Mouse (Mus musculus): Measurements from ENCODE around the gene Dock1. TPM values are rescaled to one million over a fixed set of nuclear protein-coding genes. Genes with fewer than 3 reads are reported as not detected.
A peak's percentile ranks its signal among the peaks of the same experiment; 100 is the strongest.

The Dock1 gene
- polyA plus RNA-seq, 1 experiment from 2014 or later, result 25.6 TPM

DNA sequence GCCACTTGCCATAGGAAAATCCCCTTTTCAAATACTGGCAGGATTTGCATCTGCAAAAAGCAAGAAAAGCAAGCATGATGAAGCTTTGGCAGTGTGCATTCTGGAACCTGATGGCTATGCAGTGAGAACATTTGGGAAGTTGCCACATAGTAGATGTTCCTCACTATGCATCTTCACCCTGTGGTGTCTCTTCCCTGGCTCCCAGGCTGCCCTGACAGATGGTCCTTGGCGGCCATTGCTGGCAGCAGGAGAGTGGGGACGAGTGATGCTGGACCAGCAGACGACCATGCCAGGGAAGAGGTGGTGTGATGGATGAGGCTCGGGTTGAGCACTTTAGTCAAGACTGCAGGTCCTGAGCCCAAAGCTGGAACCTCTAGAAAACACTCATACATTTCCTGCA is 462.0 kb downstream of the Dock1 start:
- no peaks in the 10 kb centered on the region for H3K9me3 ChIP-seq
- no peak overlapping the region for H3K4me3 ChIP-seq
- no peak for DNase-seq (ENCODE audit: extremely low spot score, low spot score)
- no peaks in the 10 kb centered on the region; the same call in 1 of the 2 replicates for H3K27me3 ChIP-seq (ENCODE audit: poor library complexity, severe bottlenecking)
- 0 out of 2 replicates have a peak, but pooled peaks cover 6% of the 10 kb centered on the region for H3K36me3 ChIP-seq (replicated peaks)
- no peak overlapping the region for H3K27ac ChIP-seq
- H3K4me1 ChIP-seq, result peaks cover 13% of the 10 kb centered on the region
- 92% methylated on average over 4 of the region's 4 CpGs for WGBS

DNA sequence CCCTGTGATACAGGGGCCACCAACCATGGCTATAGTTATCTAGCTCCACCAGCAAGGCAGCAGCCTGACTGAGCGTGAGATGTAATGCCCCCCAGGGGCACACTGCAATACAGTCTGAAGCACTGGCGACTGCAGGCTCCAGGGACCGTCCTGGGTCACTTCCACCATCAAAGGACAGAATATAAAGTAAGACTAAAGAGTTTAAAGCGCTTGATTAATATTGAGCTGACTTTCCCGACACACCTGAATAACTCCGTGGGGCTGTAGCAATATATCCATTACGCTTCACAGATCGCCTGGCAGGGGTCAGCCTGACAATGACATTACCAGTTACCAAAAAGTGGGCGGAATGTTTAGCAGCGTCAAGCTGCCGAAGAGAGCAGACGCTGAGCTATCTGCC is 464.2 kb downstream of the Dock1 start:
- H3K4me3 ChIP-seq, result no peak overlapping the region
- H3K27ac ChIP-seq, result no peak overlapping the region
- 73% methylated on average over 12 of the region's 12 CpGs for WGBS
- DNase-seq (ENCODE audit: extremely low spot score, low spot score), result no peak
- no peaks in the 10 kb centered on the region for H3K9me3 ChIP-seq
- peaks cover 21% of the 10 kb centered on the region for H3K4me1 ChIP-seq
- H3K36me3 ChIP-seq (replicated peaks), result 0 out of 2 replicates have a peak, but pooled peaks cover 9% of the 10 kb centered on the region
- no peaks in the 10 kb centered on the region; the same call in 1 of the 2 replicates for H3K27me3 ChIP-seq (ENCODE audit: poor library complexity, severe bottlenecking)

DNA sequence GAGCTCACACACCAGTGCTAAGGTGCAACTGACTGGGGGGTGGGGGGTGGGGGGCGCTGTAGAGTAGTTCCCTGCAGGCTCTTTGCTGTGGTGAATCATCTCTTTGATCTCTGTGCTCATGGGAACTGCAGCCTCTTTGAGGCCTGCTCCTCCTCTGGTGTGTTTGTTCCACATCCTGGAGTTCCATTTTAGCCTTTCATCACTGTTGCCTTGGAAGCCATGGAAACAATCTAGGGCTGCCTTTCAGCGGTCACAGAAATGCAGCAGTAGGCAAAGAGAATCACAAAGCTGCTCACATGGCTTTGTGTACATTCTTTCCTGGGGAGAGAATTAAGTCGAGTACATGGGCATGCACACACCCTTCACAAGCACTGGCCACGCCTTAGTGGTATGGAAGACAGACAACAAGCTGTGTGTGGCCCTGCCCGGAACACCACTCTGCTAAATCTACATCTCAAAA is 468.7 kb downstream of the Dock1 start:
- no peaks in the 10 kb centered on the region; the same call in 1 of the 2 replicates for H3K27me3 ChIP-seq (ENCODE audit: poor library complexity, severe bottlenecking)
- peaks cover 26% of the 10 kb centered on the region for H3K4me1 ChIP-seq
- peak overlapping the region; percentile 69; the same call in 1 of the 2 replicates for H3K27ac ChIP-seq
- 26% methylated on average over 5 of the region's 5 CpGs for WGBS
- H3K4me3 ChIP-seq, result no peak overlapping the region
- no peaks in the 10 kb centered on the region for H3K9me3 ChIP-seq
- H3K36me3 ChIP-seq (replicated peaks), result peaks cover 11% of the 10 kb centered on the region; the same call in 1 of the 2 replicates
- peak; percentile 61 for DNase-seq (ENCODE audit: extremely low spot score, low spot score)

DNA sequence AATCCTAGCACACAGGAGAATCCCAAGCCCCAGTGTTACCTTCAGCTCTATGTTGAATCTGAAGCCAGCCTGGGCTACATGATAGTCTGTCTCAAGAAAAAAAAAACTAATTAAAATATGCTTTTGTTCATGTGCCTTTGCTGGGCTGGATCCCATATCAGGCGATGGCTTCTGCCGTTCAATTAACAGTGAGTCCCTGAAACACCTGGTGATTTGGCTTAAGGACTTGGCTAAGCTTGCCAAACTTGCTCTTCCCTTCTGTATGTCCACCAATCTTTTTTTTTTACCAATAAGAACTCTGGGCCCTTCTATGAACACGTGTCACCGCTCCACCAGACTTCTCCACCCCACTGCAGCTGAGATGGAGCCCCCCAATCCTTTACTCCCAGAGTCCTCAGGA is 474.3 kb downstream of the Dock1 start:
- H3K9me3 ChIP-seq, result peaks cover 2% of the 10 kb centered on the region; the same call in 1 of the 2 replicates

DNA sequence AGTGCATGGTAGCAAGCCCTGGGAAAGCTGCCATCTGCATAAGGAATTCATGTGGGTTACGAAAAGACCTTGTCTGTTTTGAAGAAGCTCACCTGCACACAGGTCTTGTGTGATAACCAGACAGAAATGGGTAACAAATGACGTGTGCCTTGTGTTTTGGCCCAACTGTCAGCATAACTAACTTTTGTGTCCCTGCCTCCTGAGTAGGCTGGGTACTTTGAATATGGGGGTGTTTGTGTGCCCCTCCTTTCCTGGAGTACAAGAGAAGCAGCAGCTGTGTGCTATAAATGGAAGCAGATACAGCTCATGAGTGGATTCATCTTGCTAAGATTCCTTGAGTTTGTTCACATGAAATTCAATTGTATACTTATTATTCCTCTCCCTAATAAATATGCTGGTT is 480.5 kb downstream of the Dock1 start:
- H3K4me1 ChIP-seq, result no peaks in the 10 kb centered on the region
- H3K4me3 ChIP-seq, result no peak overlapping the region
- H3K27ac ChIP-seq, result no peak overlapping the region
- no peaks in the 10 kb centered on the region for H3K27me3 ChIP-seq (ENCODE audit: poor library complexity, severe bottlenecking)
- 86% methylated on average over 2 of the region's 2 CpGs for whole genome bisulfite sequencing
- H3K36me3 ChIP-seq (replicated peaks), result peaks cover 23% of the 10 kb centered on the region
- H3K9me3 ChIP-seq, result peaks cover 2% of the 10 kb centered on the region; the same call in 1 of the 2 replicates
- no peak for DNase-seq (ENCODE audit: extremely low spot score, low spot score)

More for the DNA sequence above, 474.3 kb downstream of the Dock1 start:
- no peak for DNase-seq (ENCODE audit: extremely low spot score, low spot score)
- Histone ChIP-seq H3K4me3 (no peak overlapping the region), H3K36me3 (replicated peaks) (peaks cover 34% of the 10 kb centered on the region), H3K4me1 (peaks cover 5% of the 10 kb centered on the region), H3K27me3 (ENCODE audit: poor library complexity, severe bottlenecking) (no peaks in the 10 kb centered on the region; the same call in 1 of the 2 replicates), H3K27ac (no peak overlapping the region)
- 97% methylated on average over 4 of the region's 4 CpGs for WGBS

DNA sequence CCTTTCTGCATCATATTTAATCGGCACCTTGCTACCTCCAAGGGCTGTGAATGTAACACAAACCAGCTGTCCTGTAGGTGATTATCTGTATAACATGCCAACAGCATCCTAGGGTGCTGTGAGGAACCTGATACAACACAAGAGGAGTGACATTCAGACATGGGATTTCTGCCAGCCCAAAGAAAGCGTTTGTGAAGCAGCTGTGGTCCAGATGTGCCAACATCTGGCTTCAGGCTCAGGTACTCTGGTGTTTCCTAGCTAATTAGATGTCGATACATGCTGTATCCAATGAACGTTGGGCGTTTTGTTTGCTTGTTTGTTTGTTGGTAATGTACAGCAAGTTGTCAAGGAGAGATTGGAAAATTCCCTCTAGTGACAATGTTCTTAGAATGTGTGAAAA is 487.1 kb downstream of the Dock1 start:
- no peak overlapping the region for H3K4me3 ChIP-seq
- 0 out of 2 replicates have a peak, but pooled peaks cover 5% of the 10 kb centered on the region for H3K4me1 ChIP-seq
- no peak for DNase-seq (ENCODE audit: extremely low spot score, low spot score)
- H3K27ac ChIP-seq, result no peak overlapping the region
- H3K9me3 ChIP-seq, result no peaks in the 10 kb centered on the region
- WGBS, result 83% methylated on average over 5 of the region's 5 CpGs
- no peaks in the 10 kb centered on the region for H3K27me3 ChIP-seq (ENCODE audit: poor library complexity, severe bottlenecking)
- H3K36me3 ChIP-seq (replicated peaks), result 0 out of 2 replicates have a peak, but pooled peaks cover 3% of the 10 kb centered on the region

DNA sequence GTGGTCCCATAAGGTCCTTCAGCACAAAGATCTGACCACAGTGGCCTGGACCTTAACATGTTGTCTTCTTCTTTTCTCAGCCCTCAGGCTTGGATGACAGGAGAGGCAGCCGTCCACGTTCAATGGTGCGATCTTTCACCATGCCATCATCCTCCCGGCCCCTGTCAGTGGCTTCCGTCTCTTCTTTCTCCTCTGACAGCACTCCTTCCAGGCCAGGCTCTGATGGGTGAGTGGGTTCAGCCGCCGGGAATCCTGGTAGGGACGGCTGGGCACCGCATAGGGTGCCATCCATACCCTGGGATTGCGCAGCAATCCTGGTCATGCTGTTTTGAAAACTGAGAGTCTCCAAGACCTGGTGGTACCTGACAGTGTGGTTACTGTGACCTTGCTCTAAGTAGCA is 487.9 kb downstream of the Dock1 start:
- Histone ChIP-seq H3K27me3 (ENCODE audit: poor library complexity, severe bottlenecking) (no peaks in the 10 kb centered on the region), H3K4me3 (no peak overlapping the region), H3K9me3 (no peaks in the 10 kb centered on the region), H3K27ac (no peak overlapping the region), H3K4me1 (0 out of 2 replicates have a peak, but pooled peaks cover 5% of the 10 kb centered on the region), H3K36me3 (replicated peaks) (0 out of 2 replicates have a peak, but pooled peaks cover 3% of the 10 kb centered on the region)
- 95% methylated on average over 10 of the region's 10 CpGs for whole genome bisulfite sequencing
- DNase-seq (ENCODE audit: extremely low spot score, low spot score), result no peak

DNA sequence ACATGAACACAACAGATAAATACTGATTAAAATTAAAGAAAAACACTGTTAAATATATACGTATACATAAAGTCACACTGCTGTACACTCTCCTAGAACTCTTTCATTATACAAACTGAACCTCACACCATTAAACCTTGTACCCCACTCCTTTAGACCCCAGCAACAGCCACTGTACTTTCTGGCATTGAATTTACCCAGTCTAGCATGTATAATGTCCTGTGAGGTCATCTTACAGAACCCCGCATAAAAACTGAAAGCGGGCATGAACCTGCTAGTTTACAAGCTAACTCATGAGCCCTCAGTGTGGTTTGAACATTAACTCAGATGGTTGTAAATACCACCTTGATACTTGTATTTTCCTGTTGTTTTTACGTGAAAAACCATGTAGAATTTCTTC is 489.2 kb downstream of the Dock1 start:
- WGBS, result 87% methylated on average over 4 of the region's 4 CpGs
- 0 out of 2 replicates have a peak, but pooled peaks cover 5% of the 10 kb centered on the region for H3K4me1 ChIP-seq
- H3K36me3 ChIP-seq (replicated peaks), result 0 out of 2 replicates have a peak, but pooled peaks cover 3% of the 10 kb centered on the region
- DNase-seq (ENCODE audit: extremely low spot score, low spot score), result no peak
- H3K4me3 ChIP-seq, result no peak overlapping the region
- no peaks in the 10 kb centered on the region for H3K9me3 ChIP-seq
- H3K27ac ChIP-seq, result no peak overlapping the region
- H3K27me3 ChIP-seq (ENCODE audit: poor library complexity, severe bottlenecking), result no peaks in the 10 kb centered on the region

DNA sequence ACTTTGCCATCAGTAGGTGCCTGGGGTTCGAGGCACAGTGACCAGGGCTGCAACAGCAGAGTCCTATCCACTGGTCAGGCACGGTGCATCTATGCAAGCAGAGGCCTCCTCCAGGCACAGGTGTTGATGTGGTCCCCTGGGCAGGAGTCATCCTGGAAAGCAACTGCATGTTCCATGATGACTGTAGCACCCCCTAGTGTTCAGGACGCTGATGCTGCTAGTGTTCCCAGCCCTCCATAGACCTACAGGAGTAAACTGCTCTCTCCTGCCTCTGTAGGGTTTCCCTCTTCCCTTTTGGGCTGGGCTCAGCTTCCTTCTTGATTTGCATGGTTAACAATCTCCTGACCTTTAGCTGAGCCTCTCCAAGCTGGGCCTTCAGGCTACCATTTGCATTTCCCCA is 494.7 kb downstream of the Dock1 start:
- Histone ChIP-seq H3K4me3 (no peak overlapping the region), H3K27me3 (ENCODE audit: poor library complexity, severe bottlenecking) (no peaks in the 10 kb centered on the region), H3K9me3 (no peaks in the 10 kb centered on the region), H3K27ac (no peak overlapping the region), H3K36me3 (replicated peaks) (peaks cover 24% of the 10 kb centered on the region), H3K4me1 (peaks cover 14% of the 10 kb centered on the region)
- 45% methylated on average over 3 of the region's 3 CpGs for WGBS
- DNase-seq (ENCODE audit: extremely low spot score, low spot score), result peak; percentile 38

DNA sequence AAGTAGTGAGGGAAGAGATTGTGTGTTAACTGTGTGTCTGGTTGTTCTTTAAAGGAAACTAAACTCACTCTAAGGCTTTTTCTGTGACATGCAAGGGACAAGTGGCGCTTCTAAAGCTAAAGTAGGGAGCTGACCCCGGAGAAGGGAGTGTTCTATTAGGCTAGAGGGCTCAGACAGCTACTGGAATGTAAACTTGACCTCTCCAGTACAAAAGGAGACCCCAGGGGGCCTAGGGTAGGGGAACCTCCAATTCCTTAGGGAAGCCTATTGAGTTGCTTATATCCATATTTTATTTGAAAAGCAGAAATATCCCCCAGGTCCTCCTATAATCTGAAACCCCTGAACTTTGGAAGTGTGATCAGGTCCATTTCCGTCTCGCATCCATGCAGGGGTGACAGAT is 499.5 kb downstream of the Dock1 start:
- Histone ChIP-seq H3K27ac (0 out of 2 replicates have a peak overlapping the region, but pooled peaks have one; percentile 56), H3K4me3 (no peak overlapping the region), H3K27me3 (ENCODE audit: poor library complexity, severe bottlenecking) (no peaks in the 10 kb centered on the region), H3K4me1 (peaks cover 14% of the 10 kb centered on the region), H3K36me3 (replicated peaks) (peaks cover 24% of the 10 kb centered on the region), H3K9me3 (no peaks in the 10 kb centered on the region)
- WGBS, result 73% methylated on average over 4 of the region's 4 CpGs
- DNase-seq (ENCODE audit: extremely low spot score, low spot score), result no peak

DNA sequence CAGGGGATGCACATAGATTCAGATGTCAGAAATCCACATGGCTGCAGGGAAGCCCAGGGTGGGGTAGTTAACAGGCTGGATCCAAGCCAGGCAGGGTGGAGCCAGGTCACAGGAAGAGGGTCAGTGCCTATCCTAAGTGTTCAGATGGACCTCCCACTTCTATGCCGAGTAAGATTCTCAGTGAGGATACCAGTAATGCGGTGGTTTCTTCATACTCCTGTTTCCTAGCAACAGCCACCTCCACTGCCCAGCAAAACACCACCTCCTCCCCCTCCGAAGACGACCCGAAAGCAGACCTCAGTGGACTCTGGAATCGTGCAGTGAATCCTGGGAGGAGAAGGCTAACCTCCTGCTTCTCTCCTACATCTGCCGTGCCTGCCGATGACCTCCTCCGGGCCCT is 501.8 kb downstream of the Dock1 start:
- Histone ChIP-seq H3K4me3 (no peak overlapping the region), H3K4me1 (peaks cover 14% of the 10 kb centered on the region), H3K9me3 (no peaks in the 10 kb centered on the region), H3K36me3 (replicated peaks) (peaks cover 20% of the 10 kb centered on the region), H3K27ac (no peak overlapping the region), H3K27me3 (ENCODE audit: poor library complexity, severe bottlenecking) (no peaks in the 10 kb centered on the region)
- WGBS, result 85% methylated on average over 9 of the region's 9 CpGs
- no peak for DNase-seq (ENCODE audit: extremely low spot score, low spot score)

DNA sequence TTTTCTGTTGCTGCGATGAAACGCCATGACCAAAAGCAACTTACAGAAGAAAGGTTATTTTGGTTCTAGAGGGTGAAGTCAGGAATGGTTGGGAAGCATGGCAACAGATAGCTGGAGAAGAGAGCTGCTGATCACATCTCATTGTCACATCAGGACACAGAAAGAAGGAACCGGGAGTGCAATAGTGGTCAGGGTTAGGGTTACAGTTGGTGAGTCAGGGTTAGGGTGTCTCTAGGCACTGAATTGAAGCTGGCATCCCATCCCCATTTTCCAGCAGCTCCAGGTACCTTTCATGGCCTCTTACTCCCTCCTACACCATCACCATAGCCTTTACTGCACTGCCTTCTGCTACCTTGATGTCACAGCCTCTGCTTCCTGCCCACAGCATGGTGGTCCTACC is 523.7 kb downstream of the Dock1 start:
- Histone ChIP-seq H3K27me3 (ENCODE audit: poor library complexity, severe bottlenecking) (no peaks in the 10 kb centered on the region), H3K4me1 (no peaks in the 10 kb centered on the region), H3K36me3 (replicated peaks) (no peaks in the 10 kb centered on the region), H3K27ac (no peak overlapping the region), H3K4me3 (no peak overlapping the region), H3K9me3 (no peaks in the 10 kb centered on the region)
- DNase-seq (ENCODE audit: extremely low spot score, low spot score), result no peak
- WGBS, result 93% methylated on average over 3 of the region's 3 CpGs

DNA sequence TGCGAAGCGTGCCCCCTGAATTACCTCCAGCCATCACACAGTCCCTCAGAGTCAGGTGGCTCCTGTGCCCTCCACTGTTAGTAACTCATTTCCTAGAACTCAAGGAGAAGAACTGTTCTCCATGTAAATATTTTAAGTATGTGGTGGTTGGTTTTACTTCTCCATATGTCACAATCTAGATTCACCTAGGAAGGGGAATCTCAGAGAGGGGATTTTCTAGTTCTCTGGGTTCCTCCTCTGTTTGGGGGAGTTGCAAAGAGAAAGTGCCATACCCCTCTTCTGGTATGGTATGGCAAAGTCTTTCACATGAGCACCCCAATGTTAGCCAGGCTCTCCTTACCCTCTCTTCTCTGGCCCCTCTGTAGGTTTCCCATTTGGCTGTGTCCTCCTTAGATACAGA is 525.2 kb downstream of the Dock1 start:
- Histone ChIP-seq H3K27me3 (ENCODE audit: poor library complexity, severe bottlenecking) (no peaks in the 10 kb centered on the region), H3K4me1 (no peaks in the 10 kb centered on the region), H3K36me3 (replicated peaks) (no peaks in the 10 kb centered on the region), H3K9me3 (no peaks in the 10 kb centered on the region), H3K4me3 (no peak overlapping the region), H3K27ac (no peak overlapping the region)
- no peak for DNase-seq (ENCODE audit: extremely low spot score, low spot score)
- WGBS, result 94% methylated on average over 2 of the region's 2 CpGs

Measured in forebrain, embryonic 10.5 days (tissue).